Mouse (Mus musculus): Measurements from ENCODE around the gene Churc1. TPM values are rescaled to one million over a fixed set of nuclear protein-coding genes. Genes with fewer than 3 reads are reported as not detected.

The Churc1 gene
- polyA plus RNA-seq, 1 experiment from 2014 or later: 69.8 TPM

DNA sequence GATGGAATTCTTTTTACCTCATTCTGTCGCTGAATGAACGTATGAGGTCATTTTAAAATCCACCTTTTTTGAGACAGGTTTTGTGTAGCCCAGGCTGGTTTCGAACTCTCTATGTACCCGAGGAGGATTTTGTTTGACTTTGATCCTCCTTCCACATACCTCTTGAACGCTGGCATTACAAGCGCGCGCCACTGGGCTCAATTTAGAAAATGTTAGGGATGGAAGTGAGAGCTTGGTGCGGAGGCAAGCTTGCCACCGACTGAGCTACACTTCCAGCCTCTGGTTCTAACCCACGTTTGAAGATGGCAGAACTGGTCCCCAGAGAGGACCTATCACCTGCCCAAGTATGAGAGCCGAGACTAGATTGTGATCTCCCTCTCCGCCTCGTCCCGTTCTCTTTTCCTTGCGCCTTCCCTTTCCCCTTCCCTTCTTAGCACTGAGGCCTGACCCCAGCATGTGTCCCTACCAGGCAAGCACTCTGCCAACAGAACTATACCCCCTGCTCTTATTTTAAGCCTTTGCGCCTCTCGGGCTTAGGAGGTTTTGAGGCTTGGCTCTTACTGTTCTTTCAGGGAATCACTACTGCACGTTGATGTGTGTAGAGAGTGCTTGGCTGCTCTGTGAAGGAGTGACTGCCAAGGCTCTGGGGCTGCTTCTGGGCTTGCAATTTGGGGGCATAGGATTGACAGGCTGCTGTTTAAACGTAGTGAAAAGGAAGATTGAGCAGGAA is 728 bp downstream of the Churc1 start:
- peak overlapping the region; percentile 51 for H3K9ac ChIP-seq (replicated peaks; ENCODE audit: low read length)
- 36% methylated on average over 20 of the region's 20 CpGs for WGBS
- H3K4me3 ChIP-seq (ENCODE audit: low read depth, low read length): peak overlapping the region; percentile 52
- peak overlapping the region; percentile 41 for H3K4me2 ChIP-seq (ENCODE audit: low read depth, low read length)
- H3K27ac ChIP-seq (replicated peaks; ENCODE audit: low read depth, low read length): no peak overlapping the region
- no peaks in the 10 kb centered on the region for H3K4me1 ChIP-seq (ENCODE audit: control insufficient read depth, insufficient read depth, low read length)
- no peaks in the 10 kb centered on the region for H3K27me3 ChIP-seq (ENCODE audit: control insufficient read depth, insufficient read depth, low read length)
- DNase-seq (ENCODE audit: low spot score) (no peak), ATAC-seq (replicated peaks; ENCODE audit: insufficient number of reproducible peaks, low FRiP score, low TSS enrichment, low read depth) (peak; percentile 25; the same call in 1 of the 2 replicates)
- no peaks in the 10 kb centered on the region for H3K36me3 ChIP-seq (replicated peaks; ENCODE audit: control insufficient read depth, insufficient read depth, low read depth, low read length)
- H3K9me3 ChIP-seq (replicated peaks; ENCODE audit: control insufficient read depth, low read length): no peaks in the 10 kb centered on the region

DNA sequence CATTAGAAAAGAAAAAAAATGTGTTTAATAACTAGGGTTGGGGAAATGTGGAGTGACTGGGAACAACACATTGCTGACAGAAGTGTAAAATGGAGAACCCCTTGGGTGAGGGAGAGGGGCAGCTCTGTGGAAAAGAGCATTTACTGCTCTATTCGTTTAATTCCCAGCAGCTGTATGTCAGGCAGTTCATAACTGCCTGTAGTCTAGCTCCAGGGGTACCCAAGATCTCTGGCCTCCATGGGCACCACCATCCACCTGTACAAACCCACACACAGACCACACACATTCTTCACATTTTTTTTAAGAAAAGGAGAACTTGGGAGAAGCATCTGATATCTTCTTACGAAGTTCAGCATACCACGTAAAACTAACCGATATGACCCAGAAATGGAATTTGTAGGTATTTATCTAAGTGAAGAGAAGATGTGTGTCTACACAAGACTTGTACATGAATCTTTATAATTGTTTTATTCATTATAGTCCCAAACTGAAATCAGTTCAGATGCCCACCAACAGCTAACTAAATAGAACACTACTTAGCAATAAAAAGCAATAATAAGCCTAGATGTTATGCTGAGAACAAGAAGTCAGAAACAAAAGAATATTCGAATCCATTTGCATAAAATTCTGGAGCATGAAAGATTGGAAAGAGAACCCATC is 5.6 kb downstream of the Churc1 start:
- ATAC-seq (replicated peaks; ENCODE audit: insufficient number of reproducible peaks, low FRiP score, low TSS enrichment, low read depth): no peak
- no peak for DNase-seq (ENCODE audit: low spot score)
- H3K36me3 ChIP-seq (replicated peaks; ENCODE audit: control insufficient read depth, insufficient read depth, low read depth, low read length): no peaks in the 10 kb centered on the region
- WGBS: 84% methylated on average over 5 of the region's 5 CpGs
- no peak overlapping the region for H3K4me2 ChIP-seq (ENCODE audit: low read depth, low read length)
- H3K9me3 ChIP-seq (replicated peaks; ENCODE audit: control insufficient read depth, low read length): no peaks in the 10 kb centered on the region
- no peaks in the 10 kb centered on the region for H3K4me1 ChIP-seq (ENCODE audit: control insufficient read depth, insufficient read depth, low read length)
- no peaks in the 10 kb centered on the region for H3K27me3 ChIP-seq (ENCODE audit: control insufficient read depth, insufficient read depth, low read length)
- no peak overlapping the region for H3K27ac ChIP-seq (replicated peaks; ENCODE audit: low read depth, low read length)
- no peak overlapping the region for H3K9ac ChIP-seq (replicated peaks; ENCODE audit: low read length)
- H3K4me3 ChIP-seq (ENCODE audit: low read depth, low read length): no peak overlapping the region

DNA sequence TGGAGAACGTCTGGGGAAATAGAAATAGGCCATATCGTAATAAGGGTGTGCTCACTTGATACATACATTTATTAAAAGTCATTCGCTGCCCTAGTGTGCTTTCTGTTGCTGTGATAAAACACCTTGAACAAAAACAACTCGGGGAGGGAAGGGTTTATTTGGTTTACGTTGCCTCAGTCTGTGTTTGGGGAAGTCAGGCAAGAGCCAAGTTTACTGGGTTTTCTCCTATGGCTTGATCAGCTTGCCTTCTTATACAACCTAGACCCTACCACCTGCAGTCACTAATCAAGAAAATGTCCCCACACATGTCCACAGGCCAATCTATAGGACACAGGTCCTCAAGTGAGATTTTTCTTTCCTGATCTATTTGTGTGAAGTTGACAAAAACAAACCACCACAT is 6.2 kb downstream of the Churc1 start:
- no peak overlapping the region for H3K4me2 ChIP-seq (ENCODE audit: low read depth, low read length)
- H3K4me1 ChIP-seq (ENCODE audit: control insufficient read depth, insufficient read depth, low read length): no peaks in the 10 kb centered on the region
- 92% methylated on average over 5 of the region's 5 CpGs for WGBS
- ATAC-seq (replicated peaks; ENCODE audit: insufficient number of reproducible peaks, low FRiP score, low TSS enrichment, low read depth): no peak
- H3K27me3 ChIP-seq (ENCODE audit: control insufficient read depth, insufficient read depth, low read length): no peaks in the 10 kb centered on the region
- no peaks in the 10 kb centered on the region for H3K36me3 ChIP-seq (replicated peaks; ENCODE audit: control insufficient read depth, insufficient read depth, low read depth, low read length)
- no peak overlapping the region for H3K4me3 ChIP-seq (ENCODE audit: low read depth, low read length)
- DNase-seq (ENCODE audit: low spot score): no peak
- H3K27ac ChIP-seq (replicated peaks; ENCODE audit: low read depth, low read length): no peak overlapping the region
- H3K9ac ChIP-seq (replicated peaks; ENCODE audit: low read length): no peak overlapping the region
- no peaks in the 10 kb centered on the region for H3K9me3 ChIP-seq (replicated peaks; ENCODE audit: control insufficient read depth, low read length)

DNA sequence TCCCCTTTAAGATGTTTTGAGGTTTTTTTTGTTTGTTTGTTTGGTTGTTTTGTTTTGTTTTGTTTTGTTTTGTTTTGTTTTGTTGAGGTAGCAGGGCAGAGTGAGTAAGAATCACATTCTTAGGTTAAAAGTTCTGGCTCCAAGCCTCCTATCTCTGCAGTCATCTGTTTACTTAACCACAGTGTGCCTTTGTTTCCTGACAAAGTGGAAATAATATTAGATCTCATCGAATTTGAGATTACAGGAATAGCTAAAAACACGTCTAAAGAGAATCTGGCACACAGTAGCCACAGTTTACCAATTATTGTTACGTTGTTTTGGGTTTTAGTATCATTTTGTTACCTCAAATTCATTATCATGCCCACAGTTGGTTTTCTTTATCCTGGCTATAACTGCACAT is 9.3 kb downstream of the Churc1 start:
- H3K27me3 ChIP-seq (ENCODE audit: control insufficient read depth, insufficient read depth, low read length): no peaks in the 10 kb centered on the region
- no peak for ATAC-seq (replicated peaks; ENCODE audit: insufficient number of reproducible peaks, low FRiP score, low TSS enrichment, low read depth)
- H3K27ac ChIP-seq (replicated peaks; ENCODE audit: low read depth, low read length): no peak overlapping the region
- H3K36me3 ChIP-seq (replicated peaks; ENCODE audit: control insufficient read depth, insufficient read depth, low read depth, low read length): no peaks in the 10 kb centered on the region
- H3K4me3 ChIP-seq (ENCODE audit: low read depth, low read length): no peak overlapping the region
- 71% methylated on average over 3 of the region's 3 CpGs for WGBS
- H3K9me3 ChIP-seq (replicated peaks; ENCODE audit: control insufficient read depth, low read length): no peaks in the 10 kb centered on the region
- DNase-seq (ENCODE audit: low spot score): no peak
- H3K9ac ChIP-seq (replicated peaks; ENCODE audit: low read length): no peak overlapping the region
- no peaks in the 10 kb centered on the region for H3K4me1 ChIP-seq (ENCODE audit: control insufficient read depth, insufficient read depth, low read length)
- no peak overlapping the region for H3K4me2 ChIP-seq (ENCODE audit: low read depth, low read length)

DNA sequence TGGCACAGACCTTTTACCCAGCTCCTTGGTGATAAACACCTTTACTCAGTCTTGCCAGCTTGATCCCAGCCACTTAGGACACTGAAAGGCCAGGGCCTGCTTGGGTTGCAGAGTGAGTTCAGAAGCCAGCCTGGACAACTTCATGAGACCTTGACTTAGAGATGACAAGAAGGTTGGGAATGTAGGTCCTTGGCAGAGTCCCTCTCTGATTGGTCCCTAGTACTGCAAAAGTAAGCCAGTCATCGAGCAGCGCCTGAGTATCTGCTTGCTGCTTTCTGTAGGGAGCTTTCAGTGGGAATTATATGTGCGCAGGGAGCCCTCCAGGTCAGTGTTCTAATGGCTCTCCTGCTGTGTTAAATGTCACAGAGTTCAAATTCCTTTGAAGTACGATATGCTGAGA is 9.8 kb downstream of the Churc1 start:
- WGBS: 53% methylated on average over 4 of the region's 4 CpGs
- no peak overlapping the region for H3K27ac ChIP-seq (replicated peaks; ENCODE audit: low read depth, low read length)
- H3K9ac ChIP-seq (replicated peaks; ENCODE audit: low read length): no peak overlapping the region
- ATAC-seq (replicated peaks; ENCODE audit: insufficient number of reproducible peaks, low FRiP score, low TSS enrichment, low read depth) (no peak), DNase-seq (ENCODE audit: low spot score) (no peak)
- no peaks in the 10 kb centered on the region for H3K4me1 ChIP-seq (ENCODE audit: control insufficient read depth, insufficient read depth, low read length)
- H3K27me3 ChIP-seq (ENCODE audit: control insufficient read depth, insufficient read depth, low read length): no peaks in the 10 kb centered on the region
- H3K4me2 ChIP-seq (ENCODE audit: low read depth, low read length): no peak overlapping the region
- no peak overlapping the region for H3K4me3 ChIP-seq (ENCODE audit: low read depth, low read length)
- no peaks in the 10 kb centered on the region for H3K36me3 ChIP-seq (replicated peaks; ENCODE audit: control insufficient read depth, insufficient read depth, low read depth, low read length)
- H3K9me3 ChIP-seq (replicated peaks; ENCODE audit: control insufficient read depth, low read length): no peaks in the 10 kb centered on the region

DNA sequence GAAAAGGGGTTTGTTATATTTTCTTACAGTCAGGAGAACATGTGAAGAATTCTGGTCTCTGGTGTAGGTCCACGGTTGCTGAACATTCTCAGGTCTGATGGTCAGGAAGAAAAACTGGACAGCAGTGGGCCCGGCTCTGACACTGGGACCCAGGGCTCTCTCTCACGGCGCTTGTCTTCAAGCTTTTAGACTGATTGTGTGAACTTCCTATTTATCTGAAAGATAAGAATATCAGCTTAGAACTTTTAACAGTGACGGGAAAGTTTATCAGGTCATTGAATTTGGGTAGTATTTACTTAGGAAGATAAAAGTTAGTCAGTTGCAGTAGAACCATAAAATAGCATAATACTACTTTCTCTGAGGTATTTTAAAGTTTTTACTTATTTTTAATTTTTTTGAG is 11.6 kb downstream of the Churc1 start:
- Histone ChIP-seq H3K27me3 (ENCODE audit: control insufficient read depth, insufficient read depth, low read length) (no peaks in the 10 kb centered on the region), H3K9ac (replicated peaks; ENCODE audit: low read length) (no peak overlapping the region), H3K9me3 (replicated peaks; ENCODE audit: control insufficient read depth, low read length) (no peaks in the 10 kb centered on the region), H3K4me2 (ENCODE audit: low read depth, low read length) (no peak overlapping the region), H3K36me3 (replicated peaks; ENCODE audit: control insufficient read depth, insufficient read depth, low read depth, low read length) (no peaks in the 10 kb centered on the region), H3K27ac (replicated peaks; ENCODE audit: low read depth, low read length) (no peak overlapping the region), H3K4me1 (ENCODE audit: control insufficient read depth, insufficient read depth, low read length) (no peaks in the 10 kb centered on the region), H3K4me3 (ENCODE audit: low read depth, low read length) (no peak overlapping the region)
- no peak for DNase-seq (ENCODE audit: low spot score)
- no peak for ATAC-seq (replicated peaks; ENCODE audit: insufficient number of reproducible peaks, low FRiP score, low TSS enrichment, low read depth)
- 92% methylated on average over 5 of the region's 5 CpGs for WGBS

DNA sequence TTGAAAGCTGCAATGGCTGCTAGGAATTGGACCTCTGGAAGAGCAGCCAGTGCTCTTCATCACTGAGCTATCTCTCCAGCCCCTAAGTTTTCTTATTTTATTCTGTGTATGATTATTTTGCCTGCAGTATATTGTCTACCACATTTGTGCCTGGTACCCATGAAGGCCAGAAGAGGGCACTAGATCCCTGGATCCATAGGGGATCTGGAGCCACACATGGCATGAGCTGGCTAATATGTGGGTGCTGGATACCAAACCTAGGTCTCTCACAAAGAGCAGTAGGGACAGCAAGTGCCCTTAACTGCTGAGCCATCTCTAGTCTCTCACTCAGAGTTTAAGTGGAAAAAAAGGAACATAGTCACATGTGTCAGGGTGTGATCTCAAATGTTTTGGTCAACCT is 12.5 kb downstream of the Churc1 start:
- no peak overlapping the region for H3K4me2 ChIP-seq (ENCODE audit: low read depth, low read length)
- no peak overlapping the region for H3K27ac ChIP-seq (replicated peaks; ENCODE audit: low read depth, low read length)
- no peaks in the 10 kb centered on the region for H3K4me1 ChIP-seq (ENCODE audit: control insufficient read depth, insufficient read depth, low read length)
- H3K27me3 ChIP-seq (ENCODE audit: control insufficient read depth, insufficient read depth, low read length): no peaks in the 10 kb centered on the region
- H3K36me3 ChIP-seq (replicated peaks; ENCODE audit: control insufficient read depth, insufficient read depth, low read depth, low read length): no peaks in the 10 kb centered on the region
- DNase-seq (ENCODE audit: low spot score): no peak
- no peak overlapping the region for H3K4me3 ChIP-seq (ENCODE audit: low read depth, low read length)
- H3K9ac ChIP-seq (replicated peaks; ENCODE audit: low read length): no peak overlapping the region
- ATAC-seq (replicated peaks; ENCODE audit: insufficient number of reproducible peaks, low FRiP score, low TSS enrichment, low read depth): no peak
- no peaks in the 10 kb centered on the region for H3K9me3 ChIP-seq (replicated peaks; ENCODE audit: control insufficient read depth, low read length)

DNA sequence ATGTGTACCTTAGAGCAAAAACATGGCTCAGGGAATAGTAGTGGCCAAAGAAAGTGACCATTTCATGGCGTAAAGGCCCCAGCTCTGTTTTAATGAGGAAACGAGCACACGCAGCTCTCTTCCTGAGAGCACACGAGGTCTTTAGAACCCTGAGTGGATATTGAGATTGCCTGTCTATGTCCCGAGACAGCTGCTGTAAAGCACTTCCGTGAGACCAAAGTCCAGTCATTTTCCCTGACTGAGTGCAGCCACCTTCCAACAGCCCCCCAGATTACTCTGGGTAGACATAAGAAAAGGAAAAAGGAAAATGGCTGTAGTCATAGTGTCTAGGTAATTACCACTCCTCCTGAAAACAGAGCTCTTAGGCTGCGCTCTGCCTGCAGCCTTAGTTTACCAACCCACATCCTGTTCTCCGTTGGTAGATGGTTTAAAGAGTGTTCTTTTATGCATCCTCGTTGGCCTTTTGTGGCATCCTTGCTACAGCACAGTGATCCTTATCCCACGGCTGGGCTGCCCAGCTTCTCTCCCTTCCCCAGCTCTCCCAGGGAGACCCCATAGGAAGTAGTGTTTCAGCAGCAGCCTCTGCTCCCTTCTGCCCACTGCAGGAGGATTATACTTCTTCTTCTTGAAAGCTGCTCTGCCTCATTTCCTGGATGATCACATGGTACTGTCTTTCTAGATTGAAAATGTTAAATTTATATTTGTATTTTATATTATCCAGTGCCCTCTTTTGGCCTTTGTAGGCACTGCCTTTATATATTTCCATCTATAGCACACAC is 13.2 kb downstream of the Churc1 start:
- DNase-seq (ENCODE audit: low spot score) (no peak), ATAC-seq (replicated peaks; ENCODE audit: insufficient number of reproducible peaks, low FRiP score, low TSS enrichment, low read depth) (no peak)
- H3K9me3 ChIP-seq (replicated peaks; ENCODE audit: control insufficient read depth, low read length): no peaks in the 10 kb centered on the region
- no peak overlapping the region for H3K4me2 ChIP-seq (ENCODE audit: low read depth, low read length)
- H3K4me3 ChIP-seq (ENCODE audit: low read depth, low read length): no peak overlapping the region
- H3K27me3 ChIP-seq (ENCODE audit: control insufficient read depth, insufficient read depth, low read length): no peaks in the 10 kb centered on the region
- H3K36me3 ChIP-seq (replicated peaks; ENCODE audit: control insufficient read depth, insufficient read depth, low read depth, low read length): no peaks in the 10 kb centered on the region
- no peak overlapping the region for H3K27ac ChIP-seq (replicated peaks; ENCODE audit: low read depth, low read length)
- no peaks in the 10 kb centered on the region for H3K4me1 ChIP-seq (ENCODE audit: control insufficient read depth, insufficient read depth, low read length)
- H3K9ac ChIP-seq (replicated peaks; ENCODE audit: low read length): no peak overlapping the region
- 83% methylated on average over 10 of the region's 10 CpGs for WGBS

Data from embryonic facial prominence, embryonic 11.5 days (tissue).